Comparison of ENCODE assay signal across 24 mouse cellular contexts in genomic region chr1:73853851-73854250, GRCm38 (mm10).
DNase-seq lines count a peak whose midpoint lies in the region; ATAC-seq and TF ChIP-seq lines count a peak whose summit lies in the region.
"Had no signal": no experiment of that assay in that cellular context is flagged by ENCODE, and none has a peak within 500 bp of the region (broad histone marks: within the 10 kb centered on the region; RNA-seq: fewer than 3 reads in every experiment).

No protein-coding gene starts in this region.

- H3K4me3 ChIP-seq in hindbrain, postnatal 0 days (ENCODE audit: low read length) = no peak overlapping the region
- H3K4me3 ChIP-seq in hindbrain, embryonic 11.5 days (ENCODE audit: low read depth, low read length) = no peak overlapping the region
- H3K4me3 ChIP-seq in midbrain, embryonic 14.5 days (replicated peaks; ENCODE audit: low read depth, low read length) = no peak overlapping the region
- H3K4me3 ChIP-seq in midbrain, embryonic 11.5 days (ENCODE audit: low read depth, low read length) = no peak overlapping the region
- H3K4me3 ChIP-seq: hindbrain, embryonic 12.5 days; liver, embryonic 12.5 days; midbrain, embryonic 12.5 days; neural tube, embryonic 12.5 days had no signal

- TF ChIP-seq CTCF in hindbrain, postnatal 0 days (IDR thresholded peaks at IDR 0.05; ENCODE audit: low read depth) = no peak

- H3K9ac ChIP-seq in hindbrain, postnatal 0 days (replicated peaks; ENCODE audit: low read length) = no peak overlapping the region
- H3K9ac ChIP-seq in hindbrain, embryonic 11.5 days (ENCODE audit: low read depth, low read length) = no peak overlapping the region
- H3K9ac ChIP-seq in midbrain, embryonic 14.5 days (replicated peaks; ENCODE audit: low read length) = no peak overlapping the region
- H3K9ac ChIP-seq in midbrain, embryonic 11.5 days (ENCODE audit: low read length) = no peak overlapping the region
- H3K9ac ChIP-seq: hindbrain, embryonic 12.5 days; liver, embryonic 12.5 days; liver, postnatal 0 days; midbrain, embryonic 12.5 days; neural tube, embryonic 12.5 days had no signal

- no peaks in the 10 kb centered on the region for H3K27me3 ChIP-seq in hindbrain, postnatal 0 days (ENCODE audit: insufficient read depth, low read length)
- no peaks in the 10 kb centered on the region for H3K27me3 ChIP-seq in hindbrain, embryonic 11.5 days (ENCODE audit: control insufficient read depth, insufficient read depth, low read length)
- no peaks in the 10 kb centered on the region for H3K27me3 ChIP-seq in midbrain, embryonic 14.5 days (ENCODE audit: control insufficient read depth, insufficient read depth, low read length)
- no peaks in the 10 kb centered on the region for H3K27me3 ChIP-seq in midbrain, embryonic 11.5 days (ENCODE audit: control insufficient read depth, insufficient read depth, low read length)
- H3K27me3 ChIP-seq: liver, embryonic 12.5 days; neural tube, embryonic 12.5 days had no signal

- peak overlapping the region; percentile 15; the same call in 1 of the 2 replicates for H3K27ac ChIP-seq in hindbrain, postnatal 0 days
- H3K27ac ChIP-seq in hindbrain, embryonic 11.5 days (ENCODE audit: low read depth, low read length) = no peak overlapping the region
- no peak overlapping the region for H3K27ac ChIP-seq in midbrain, embryonic 14.5 days (replicated peaks; ENCODE audit: low read depth, low read length)
- no peak overlapping the region for H3K27ac ChIP-seq in midbrain, embryonic 11.5 days (ENCODE audit: low read depth, low read length)
- H3K27ac ChIP-seq: hindbrain, embryonic 12.5 days; liver, embryonic 12.5 days; midbrain, embryonic 12.5 days; neural tube, embryonic 12.5 days had no signal

- DNase-seq in cerebellum, postnatal 10 days = peak; percentile 73 to 75
- DNase-seq in cerebellum, postnatal 36 days = no peak
- peak; percentile 69 for DNase-seq in hindbrain, postnatal 0 days (ENCODE audit: low spot score)
- DNase-seq in hindbrain, embryonic 11.5 days (ENCODE audit: low spot score) = no peak
- DNase-seq in midbrain, embryonic 14.5 days = peak; percentile 24
- no peak for DNase-seq in midbrain, embryonic 11.5 days (ENCODE audit: low spot score, missing footprints)
- DNase-seq in retina, postnatal 1 day = peak; percentile 28
- DNase-seq: adrenal gland, adult 2 months; adrenal gland, postnatal 36 days; cerebellum, adult 9-10 months; gastrocnemius, postnatal 14 days; heart, postnatal 14 days; kidney, postnatal 25 days; liver, postnatal 0 days; lung, postnatal 10 days; right cerebral cortex, postnatal 14 days; thymus, postnatal 14 days had no signal

- peaks cover 9% of the 10 kb centered on the region; the same call in 1 of the 2 replicates for H3K4me1 ChIP-seq in hindbrain, postnatal 0 days (ENCODE audit: insufficient read depth, low read length)
- H3K4me1 ChIP-seq in hindbrain, embryonic 11.5 days (replicated peaks; ENCODE audit: control insufficient read depth, insufficient read depth, low read length) = no peaks in the 10 kb centered on the region
- no peaks in the 10 kb centered on the region for H3K4me1 ChIP-seq in midbrain, embryonic 14.5 days (ENCODE audit: control insufficient read depth, insufficient read depth, low read length)
- H3K4me1 ChIP-seq in midbrain, embryonic 11.5 days (ENCODE audit: control insufficient read depth, insufficient read depth, low read length) = no peaks in the 10 kb centered on the region
- H3K4me1 ChIP-seq: liver, embryonic 12.5 days; neural tube, embryonic 12.5 days had no signal

- WGBS in hindbrain, postnatal 0 days = 54% methylated on average over 11 of the region's 11 CpGs
- 73% methylated on average over 11 of the region's 11 CpGs for WGBS in hindbrain, embryonic 11.5 days
- WGBS in midbrain, embryonic 14.5 days = 36% methylated on average over 11 of the region's 11 CpGs
- 59% methylated on average over 11 of the region's 11 CpGs for WGBS in midbrain, embryonic 11.5 days

- no peaks in the 10 kb centered on the region for H3K36me3 ChIP-seq in hindbrain, postnatal 0 days (ENCODE audit: insufficient read depth, low read length)
- no peaks in the 10 kb centered on the region for H3K36me3 ChIP-seq in hindbrain, embryonic 11.5 days (ENCODE audit: control insufficient read depth, insufficient read depth, low read length)
- no peaks in the 10 kb centered on the region for H3K36me3 ChIP-seq in midbrain, embryonic 14.5 days (ENCODE audit: control insufficient read depth, insufficient read depth, low read length)
- H3K36me3 ChIP-seq in midbrain, embryonic 11.5 days (ENCODE audit: control insufficient read depth, insufficient read depth, low read length) = no peaks in the 10 kb centered on the region
- H3K36me3 ChIP-seq: hindbrain, embryonic 12.5 days; liver, embryonic 12.5 days; midbrain, embryonic 12.5 days; neural tube, embryonic 12.5 days had no signal

- no peaks in the 10 kb centered on the region for H3K9me3 ChIP-seq in hindbrain, postnatal 0 days (ENCODE audit: low read length)
- H3K9me3 ChIP-seq in hindbrain, embryonic 11.5 days (ENCODE audit: control insufficient read depth, low read length) = no peaks in the 10 kb centered on the region
- no peaks in the 10 kb centered on the region for H3K9me3 ChIP-seq in midbrain, embryonic 14.5 days (ENCODE audit: control insufficient read depth, low read length)
- H3K9me3 ChIP-seq in midbrain, embryonic 11.5 days (ENCODE audit: control insufficient read depth, low read length) = no peaks in the 10 kb centered on the region
- H3K9me3 ChIP-seq: hindbrain, embryonic 12.5 days; liver, embryonic 12.5 days; midbrain, embryonic 12.5 days; neural tube, embryonic 12.5 days had no signal

- H3K4me2 ChIP-seq in hindbrain, postnatal 0 days (ENCODE audit: low read depth, low read length) = no peak overlapping the region
- H3K4me2 ChIP-seq in hindbrain, embryonic 11.5 days (replicated peaks; ENCODE audit: low read depth, low read length) = no peak overlapping the region
- no peak overlapping the region for H3K4me2 ChIP-seq in midbrain, embryonic 14.5 days (ENCODE audit: low read length)
- no peak overlapping the region for H3K4me2 ChIP-seq in midbrain, embryonic 11.5 days
- H3K4me2 ChIP-seq: hindbrain, embryonic 12.5 days; liver, embryonic 12.5 days; midbrain, embryonic 12.5 days; neural tube, embryonic 12.5 days had no signal

- ATAC-seq in hindbrain, postnatal 0 days = peak; percentile 50; the same call in 1 of the 2 replicates
- ATAC-seq in hindbrain, embryonic 11.5 days (ENCODE audit: low FRiP score) = no peak
- no peak for ATAC-seq in midbrain, embryonic 14.5 days (ENCODE audit: low FRiP score, low TSS enrichment)
- no peak; the same call in 1 of the 2 replicates for ATAC-seq in midbrain, embryonic 11.5 days (ENCODE audit: low FRiP score)
- ATAC-seq: activated CD4-positive, CD25-positive, alpha-beta regulatory T cell, adult 4 months; forebrain, embryonic 14.5 days; intestine, postnatal 0 days; liver, embryonic 12.5 days; liver, postnatal 0 days had no signal

Comparison
In these comparisons a context has a peak if more than half of its experiments do, and no peak if none do; other contexts are left out.
1. DNase-seq: peak in cerebellum, postnatal 10 days (2 of 2), hindbrain, postnatal 0 days (single experiment), midbrain, embryonic 14.5 days (single experiment) and retina, postnatal 1 day (single experiment); none in cerebellum, postnatal 36 days (0 of 2), hindbrain, embryonic 11.5 days (single experiment) and midbrain, embryonic 11.5 days (single experiment).